Mouse (Mus musculus): ENCODE measurements around the gene Trip6. TPM values are rescaled to one million over a fixed set of nuclear protein-coding genes. Genes with fewer than 3 reads are reported as not detected.

Trip6 gene
- polyA plus RNA-seq (2014; fragmentation: Nextera tagmentation; extraction: Ambion mirVana): 36.7 and 41.1 TPM in 2 replicates

- H3K9me3 ChIP-seq (replicated peaks; ENCODE audit: control insufficient read depth, low read length): no peaks in the 10 kb centered on the region
- peak; percentile 79 for ATAC-seq (replicated peaks; ENCODE audit: insufficient number of reproducible peaks, low FRiP score, low TSS enrichment)
- H3K9ac ChIP-seq (ENCODE audit: low read depth, low read length): peak within 1 kb of the TSS; percentile 93
- peak within 1 kb of the TSS; percentile 96 for H3K4me2 ChIP-seq
- H3K27me3 ChIP-seq (ENCODE audit: control insufficient read depth, insufficient read depth, low read length): no peaks in the 10 kb centered on the region
- WGBS (ENCODE audit: insufficient replicate concordance): 17% methylated on average over 30 of the region's 30 CpGs
- H3K36me3 ChIP-seq (ENCODE audit: control insufficient read depth, insufficient read depth, low read length): peaks cover 13% of the 10 kb centered on the region
- H3K4me3 ChIP-seq (ENCODE audit: low read depth, low read length): peak within 1 kb of the TSS; percentile 65
- peak within 1 kb of the TSS; percentile 90 for H3K27ac ChIP-seq (ENCODE audit: low read depth, low read length)
- H3K4me1 ChIP-seq (ENCODE audit: control insufficient read depth, insufficient read depth, low read length): peaks cover 28% of the 10 kb centered on the region
Measured at GRCm38 (mm10) chr5:137314193-137315083, at the start of gene Trip6. Gene Trip6 (minus strand): TSS chr5:137314404.

GRCm38 (mm10) chr5:137358382-137358781 lies 44.2 kb upstream of the Trip6 start:
- Histone ChIP-seq H3K4me3 (ENCODE audit: low read depth, low read length) (no peak overlapping the region), H3K4me1 (ENCODE audit: control insufficient read depth, insufficient read depth, low read length) (no peaks in the 10 kb centered on the region), H3K4me2 (no peak overlapping the region), H3K27ac (ENCODE audit: low read depth, low read length) (no peak overlapping the region), H3K9me3 (replicated peaks; ENCODE audit: control insufficient read depth, low read length) (no peaks in the 10 kb centered on the region), H3K9ac (ENCODE audit: low read depth, low read length) (no peak overlapping the region), H3K27me3 (ENCODE audit: control insufficient read depth, insufficient read depth, low read length) (no peaks in the 10 kb centered on the region), H3K36me3 (ENCODE audit: control insufficient read depth, insufficient read depth, low read length) (peaks cover 66% of the 10 kb centered on the region)
- ATAC-seq (replicated peaks; ENCODE audit: insufficient number of reproducible peaks, low FRiP score, low TSS enrichment): no peak
- 37% methylated on average over 7 of the region's 7 CpGs for WGBS (ENCODE audit: insufficient replicate concordance)

GRCm38 (mm10) chr5:137354091-137354490 lies 39.9 kb upstream of the Trip6 start:
- Histone ChIP-seq H3K36me3 (ENCODE audit: control insufficient read depth, insufficient read depth, low read length) (peaks cover 32% of the 10 kb centered on the region), H3K27ac (ENCODE audit: low read depth, low read length) (no peak overlapping the region), H3K4me2 (peak overlapping the region; percentile 16; the same call in 1 of the 2 replicates), H3K4me1 (ENCODE audit: control insufficient read depth, insufficient read depth, low read length) (peaks cover 17% of the 10 kb centered on the region), H3K9ac (ENCODE audit: low read depth, low read length) (no peak overlapping the region), H3K4me3 (ENCODE audit: low read depth, low read length) (no peak overlapping the region), H3K27me3 (ENCODE audit: control insufficient read depth, insufficient read depth, low read length) (no peaks in the 10 kb centered on the region), H3K9me3 (replicated peaks; ENCODE audit: control insufficient read depth, low read length) (no peaks in the 10 kb centered on the region)
- ATAC-seq (replicated peaks; ENCODE audit: insufficient number of reproducible peaks, low FRiP score, low TSS enrichment): no peak
- WGBS (ENCODE audit: insufficient replicate concordance): 78% methylated on average over 17 of the region's 17 CpGs

- peaks cover 28% of the 10 kb centered on the region for H3K36me3 ChIP-seq (ENCODE audit: control insufficient read depth, insufficient read depth, low read length)
- peak overlapping the region; percentile 78 for H3K4me3 ChIP-seq (ENCODE audit: low read depth, low read length)
- peak overlapping the region; percentile 88 for H3K9ac ChIP-seq (ENCODE audit: low read depth, low read length)
- H3K27me3 ChIP-seq (ENCODE audit: control insufficient read depth, insufficient read depth, low read length): no peaks in the 10 kb centered on the region
- no peaks in the 10 kb centered on the region for H3K9me3 ChIP-seq (replicated peaks; ENCODE audit: control insufficient read depth, low read length)
- no peak for ATAC-seq (replicated peaks; ENCODE audit: insufficient number of reproducible peaks, low FRiP score, low TSS enrichment)
- WGBS (ENCODE audit: insufficient replicate concordance): 14% methylated on average over 16 of the region's 16 CpGs
- peak overlapping the region; percentile 96 for H3K27ac ChIP-seq (ENCODE audit: low read depth, low read length)
- H3K4me1 ChIP-seq (ENCODE audit: control insufficient read depth, insufficient read depth, low read length): peaks cover 19% of the 10 kb centered on the region
- peak overlapping the region; percentile 90 for H3K4me2 ChIP-seq
Measured at GRCm38 (mm10) chr5:137352011-137352975, 38.1 kb upstream of the Trip6 start.

- Histone ChIP-seq H3K9ac (ENCODE audit: low read depth, low read length) (peak overlapping the region; percentile 88), H3K4me3 (ENCODE audit: low read depth, low read length) (peak overlapping the region; percentile 78), H3K36me3 (ENCODE audit: control insufficient read depth, insufficient read depth, low read length) (peaks cover 23% of the 10 kb centered on the region), H3K4me2 (peak overlapping the region; percentile 90), H3K27me3 (ENCODE audit: control insufficient read depth, insufficient read depth, low read length) (no peaks in the 10 kb centered on the region), H3K27ac (ENCODE audit: low read depth, low read length) (peak overlapping the region; percentile 96), H3K9me3 (replicated peaks; ENCODE audit: control insufficient read depth, low read length) (no peaks in the 10 kb centered on the region), H3K4me1 (ENCODE audit: control insufficient read depth, insufficient read depth, low read length) (peaks cover 22% of the 10 kb centered on the region)
- WGBS (ENCODE audit: insufficient replicate concordance): 16% methylated on average over 4 of the region's 4 CpGs
- no peak for ATAC-seq (replicated peaks; ENCODE audit: insufficient number of reproducible peaks, low FRiP score, low TSS enrichment)
Measured at GRCm38 (mm10) chr5:137351394-137351793, 37.2 kb upstream of the Trip6 start.

- 4% methylated on average over 8 of the region's 8 CpGs for WGBS (ENCODE audit: insufficient replicate concordance)
- no peaks in the 10 kb centered on the region for H3K9me3 ChIP-seq (replicated peaks; ENCODE audit: control insufficient read depth, low read length)
- H3K4me3 ChIP-seq (ENCODE audit: low read depth, low read length): peak overlapping the region; percentile 78
- no peaks in the 10 kb centered on the region for H3K27me3 ChIP-seq (ENCODE audit: control insufficient read depth, insufficient read depth, low read length)
- H3K36me3 ChIP-seq (ENCODE audit: control insufficient read depth, insufficient read depth, low read length): peaks cover 19% of the 10 kb centered on the region
- peak overlapping the region; percentile 88 for H3K9ac ChIP-seq (ENCODE audit: low read depth, low read length)
- no peak for ATAC-seq (replicated peaks; ENCODE audit: insufficient number of reproducible peaks, low FRiP score, low TSS enrichment)
- H3K27ac ChIP-seq (ENCODE audit: low read depth, low read length): peak overlapping the region; percentile 96
- H3K4me2 ChIP-seq: peak overlapping the region; percentile 90
- peaks cover 24% of the 10 kb centered on the region for H3K4me1 ChIP-seq (ENCODE audit: control insufficient read depth, insufficient read depth, low read length)
Measured at GRCm38 (mm10) chr5:137351058-137351380, 36.8 kb upstream of the Trip6 start.

GRCm38 (mm10) chr5:137350205-137351057 lies 36.2 kb upstream of the Trip6 start:
- Histone ChIP-seq H3K27me3 (ENCODE audit: control insufficient read depth, insufficient read depth, low read length) (no peaks in the 10 kb centered on the region), H3K4me1 (ENCODE audit: control insufficient read depth, insufficient read depth, low read length) (peaks cover 25% of the 10 kb centered on the region), H3K4me3 (ENCODE audit: low read depth, low read length) (peak overlapping the region; percentile 78), H3K9ac (ENCODE audit: low read depth, low read length) (peak overlapping the region; percentile 88), H3K36me3 (ENCODE audit: control insufficient read depth, insufficient read depth, low read length) (peaks cover 17% of the 10 kb centered on the region), H3K27ac (ENCODE audit: low read depth, low read length) (peak overlapping the region; percentile 96), H3K4me2 (peak overlapping the region; percentile 90), H3K9me3 (replicated peaks; ENCODE audit: control insufficient read depth, low read length) (no peaks in the 10 kb centered on the region)
- ATAC-seq (replicated peaks; ENCODE audit: insufficient number of reproducible peaks, low FRiP score, low TSS enrichment): peak; percentile 46
- WGBS (ENCODE audit: insufficient replicate concordance): under 1% methylated on average over 55 of the region's 55 CpGs
